In the genomic region with DNA sequence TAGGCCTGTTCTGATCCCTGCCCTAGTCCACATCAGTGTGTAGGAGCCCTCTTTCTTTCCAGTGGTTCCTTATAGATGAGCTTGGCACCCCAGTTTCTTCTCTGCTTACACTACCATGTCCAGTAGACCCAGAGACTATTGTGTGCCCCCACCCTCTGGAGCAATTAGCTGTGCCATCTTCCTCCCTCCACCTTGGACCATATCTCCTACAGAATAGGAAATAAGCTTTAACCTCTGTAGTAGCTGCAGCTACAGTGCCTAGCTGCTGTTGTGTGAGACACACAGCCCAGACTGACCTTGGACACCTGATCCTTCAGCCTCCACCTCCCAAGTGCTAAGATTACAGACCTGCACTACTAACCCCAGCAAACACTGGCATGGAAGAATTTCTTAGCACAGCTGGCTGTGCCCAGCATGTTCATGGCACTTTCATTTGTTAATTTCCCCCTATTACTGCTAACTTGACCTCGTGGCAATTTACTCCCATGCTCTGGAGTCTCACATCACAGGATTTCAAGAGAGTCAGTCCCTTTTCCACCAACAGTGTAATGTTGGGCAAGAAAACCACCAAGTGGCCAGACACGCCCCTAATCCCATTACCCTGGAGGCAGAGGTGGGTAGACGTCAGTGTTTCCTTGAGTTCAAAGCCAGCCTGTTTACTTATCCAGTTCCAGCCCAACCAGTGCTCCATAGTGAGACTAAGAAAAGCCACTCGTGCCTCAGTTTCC, we compare ENCODE assay signal across 8 mouse cellular contexts. TPM values are rescaled to one million over a fixed set of nuclear protein-coding genes. Genes with fewer than 3 reads are reported as not detected.
DNase-seq lines count a peak whose midpoint lies in the region; ATAC-seq and TF ChIP-seq lines count a peak whose summit lies in the region.

No protein-coding gene starts in this region.

- TF ChIP-seq CTCF in G1E (IDR thresholded peaks at IDR 0.05; ENCODE audit: low read depth, low read length): no peak

- H3K36me3 ChIP-seq in hindbrain, embryonic 10.5 days: no peaks in the 10 kb centered on the region
- H3K36me3 ChIP-seq in hindbrain, embryonic 13.5 days: no peaks in the 10 kb centered on the region
- H3K36me3 ChIP-seq in G1E (replicated peaks): peaks cover 25% of the 10 kb centered on the region
- H3K36me3 ChIP-seq in intestine, embryonic 15.5 days: peaks cover 8% of the 10 kb centered on the region

- peaks cover 10% of the 10 kb centered on the region for H3K4me1 ChIP-seq in hindbrain, embryonic 10.5 days (replicated peaks)
- H3K4me1 ChIP-seq in hindbrain, embryonic 13.5 days (replicated peaks): peaks cover 8% of the 10 kb centered on the region
- peaks cover 53% of the 10 kb centered on the region for H3K4me1 ChIP-seq in G1E (ENCODE audit: insufficient read depth, low read depth, low read length)
- H3K4me1 ChIP-seq in intestine, embryonic 15.5 days (replicated peaks): no peaks in the 10 kb centered on the region

- H3K27me3 ChIP-seq in hindbrain, embryonic 10.5 days (ENCODE audit: insufficient read depth, poor library complexity, severe bottlenecking): no peaks in the 10 kb centered on the region
- H3K27me3 ChIP-seq in hindbrain, embryonic 13.5 days: peaks cover 2% of the 10 kb centered on the region; the same call in 1 of the 2 replicates
- no peaks in the 10 kb centered on the region for H3K27me3 ChIP-seq in G1E (ENCODE audit: insufficient read depth, low read length)
- no peaks in the 10 kb centered on the region for H3K27me3 ChIP-seq in intestine, embryonic 15.5 days (replicated peaks)

- H3K9ac ChIP-seq in hindbrain, embryonic 13.5 days: no peak overlapping the region
- no peak overlapping the region for H3K9ac ChIP-seq in intestine, embryonic 15.5 days

- H3K9me3 ChIP-seq in hindbrain, embryonic 10.5 days: no peaks in the 10 kb centered on the region
- no peaks in the 10 kb centered on the region for H3K9me3 ChIP-seq in hindbrain, embryonic 13.5 days
- no peaks in the 10 kb centered on the region for H3K9me3 ChIP-seq in G1E (replicated peaks)
- H3K9me3 ChIP-seq in intestine, embryonic 15.5 days: no peaks in the 10 kb centered on the region

- peak overlapping the region; percentile 12; the same call in 1 of the 2 replicates for H3K27ac ChIP-seq in hindbrain, embryonic 10.5 days
- no peak overlapping the region for H3K27ac ChIP-seq in hindbrain, embryonic 13.5 days
- H3K27ac ChIP-seq in intestine, embryonic 15.5 days: no peak overlapping the region

- no peak for DNase-seq in hindbrain, embryonic 10.5 days (ENCODE audit: low spot score)
- no peak for DNase-seq in G1E (ENCODE audit: low spot score)
- peak; percentile 37 to 39 for DNase-seq in lung, postnatal 4 days
- DNase-seq in adrenal gland, postnatal 4 days (ENCODE audit: low spot score in 2 of 2): no peak
- no peak for DNase-seq in right cerebral cortex, postnatal 14 days
- no peak for DNase-seq in cerebellum, postnatal 14 days

- ATAC-seq in hindbrain, embryonic 13.5 days (ENCODE audit: low FRiP score): no peak
- no peak for ATAC-seq in G1E (ENCODE audit: extremely low read depth, insufficient number of reproducible peaks, low FRiP score, poor library complexity, severe bottlenecking)
- ATAC-seq in intestine, embryonic 15.5 days: 0 out of 2 replicates have a peak, but pooled peaks have one; percentile 27

- no peak overlapping the region for H3K4me2 ChIP-seq in hindbrain, embryonic 13.5 days
- peak overlapping the region; percentile 82 for H3K4me2 ChIP-seq in intestine, embryonic 15.5 days (replicated peaks)

- 67% methylated on average over 4 of the region's 4 CpGs for WGBS in hindbrain, embryonic 10.5 days
- WGBS in hindbrain, embryonic 13.5 days: 71% methylated on average over 4 of the region's 4 CpGs
- 55% methylated on average over 4 of the region's 4 CpGs for WGBS in intestine, embryonic 15.5 days

- no peak overlapping the region for H3K4me3 ChIP-seq in hindbrain, embryonic 10.5 days
- no peak overlapping the region for H3K4me3 ChIP-seq in hindbrain, embryonic 13.5 days
- peak overlapping the region; percentile 75; the same call in 1 of the 2 replicates for H3K4me3 ChIP-seq in G1E (ENCODE audit: low read depth, low read length)
- H3K4me3 ChIP-seq in intestine, embryonic 15.5 days (replicated peaks): peak overlapping the region; percentile 53

RNA-seq across cellular contexts. Expression of a gene that starts 1.5 kb away (rescaled TPM):
- polyA plus RNA-seq in hindbrain, embryonic 10.5 days (2016; fragmentation: Nextera tagmentation; extraction: Ambion mirVana): 3.3 and 3.8 TPM in 2 replicates
- 2.3 and 2.8 TPM in 2 replicates for polyA plus RNA-seq in hindbrain, embryonic 13.5 days (2015; fragmentation: Nextera tagmentation; extraction: Ambion mirVana)
- total RNA-seq in G1E (2014; fragmentation: Nextera tagmentation) (71.2 and 74.7 TPM in 2 replicates), G1E (2017) (57.9 and 59.2 TPM in 2 replicates)
- 9.1 and 9.3 TPM in 2 replicates for polyA plus RNA-seq in G1E (2012)
- polyA plus RNA-seq in intestine, embryonic 15.5 days (2015; fragmentation: Nextera tagmentation; extraction: Ambion mirVana): 11.7 and 11.9 TPM in 2 replicates
- 10 to 100 TPM; 31.1 to 33.3 TPM for total RNA-seq in adrenal gland, postnatal 4 days (2021)

RNA-seq across cellular contexts. Expression of a gene that starts 34.6 kb away (rescaled TPM):
- 26.6 and 34.6 TPM in 2 replicates for polyA plus RNA-seq in hindbrain, embryonic 10.5 days (2016; fragmentation: Nextera tagmentation; extraction: Ambion mirVana)
- polyA plus RNA-seq in hindbrain, embryonic 13.5 days (2015; fragmentation: Nextera tagmentation; extraction: Ambion mirVana): 44.8 and 47.2 TPM in 2 replicates
- total RNA-seq in G1E (2014; fragmentation: Nextera tagmentation) (64.3 and 71.4 TPM in 2 replicates), G1E (2017) (46.4 and 50.9 TPM in 2 replicates)
- 10.9 and 14.3 TPM in 2 replicates for polyA plus RNA-seq in G1E (2012)
- 28.9 and 32.1 TPM in 2 replicates for polyA plus RNA-seq in intestine, embryonic 15.5 days (2015; fragmentation: Nextera tagmentation; extraction: Ambion mirVana)
- total RNA-seq in adrenal gland, postnatal 4 days (2021): 10 to 100 TPM; 68.3 to 72.0 TPM

Comparison
In these comparisons a context has a peak if more than half of its experiments do, and no peak if none do; other contexts are left out.
1. DNase-seq: peak in lung, postnatal 4 days (2 of 2); none in hindbrain, embryonic 10.5 days (single experiment), G1E (single experiment), adrenal gland, postnatal 4 days (0 of 2), right cerebral cortex, postnatal 14 days (single experiment) and cerebellum, postnatal 14 days (0 of 2).
2. H3K4me3 ChIP-seq: peak in G1E (single experiment) and intestine, embryonic 15.5 days (single experiment); none in hindbrain, embryonic 10.5 days (single experiment) and hindbrain, embryonic 13.5 days (single experiment).